Mouse (Mus musculus): ENCODE results near the gene Tmem39a.

Tmem39a gene

GRCm38 (mm10) chr16:38625811-38626369 is 67.4 kb downstream of the Tmem39a start:
- DNase-seq (ENCODE audit: extremely low read depth, insufficient read length, low spot score): no peak

- no peak for DNase-seq (ENCODE audit: extremely low read depth, insufficient read length, low spot score)
Observed at GRCm38 (mm10) chr16:38632147-38632546, 73.6 kb downstream of the Tmem39a start.

DNA sequence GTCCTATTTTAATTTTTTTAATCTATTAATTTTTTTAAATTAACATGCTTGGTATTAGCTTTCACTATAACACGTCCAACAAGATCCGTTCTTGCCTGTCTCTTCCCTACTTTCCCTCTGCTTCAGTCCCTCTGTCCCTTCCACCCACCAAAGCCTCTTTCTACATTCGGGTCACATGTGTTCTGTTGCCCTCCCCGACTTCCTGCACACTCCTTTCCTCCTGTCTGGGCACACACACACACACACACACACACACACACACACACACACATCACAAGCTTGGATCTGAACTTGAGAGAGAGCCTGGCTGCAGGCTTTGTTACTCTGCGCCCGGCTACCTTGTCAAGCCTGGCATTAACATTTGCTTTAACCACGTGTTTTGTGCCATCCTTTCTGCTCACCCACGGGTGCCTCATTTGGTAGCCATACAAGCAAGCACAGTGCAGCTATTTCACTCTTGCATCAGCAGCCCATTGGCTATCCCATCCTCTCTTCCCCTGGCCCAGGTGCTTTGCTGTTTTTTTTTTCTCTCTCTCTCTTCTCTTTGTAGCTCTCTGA is 77.4 kb downstream of the Tmem39a start:
- DNase-seq (ENCODE audit: extremely low read depth, insufficient read length, low spot score): no peak

- no peak for DNase-seq (ENCODE audit: extremely low read depth, insufficient read length, low spot score)
Observed at GRCm38 (mm10) chr16:38636682-38637081, 78.2 kb downstream of the Tmem39a start.

DNA sequence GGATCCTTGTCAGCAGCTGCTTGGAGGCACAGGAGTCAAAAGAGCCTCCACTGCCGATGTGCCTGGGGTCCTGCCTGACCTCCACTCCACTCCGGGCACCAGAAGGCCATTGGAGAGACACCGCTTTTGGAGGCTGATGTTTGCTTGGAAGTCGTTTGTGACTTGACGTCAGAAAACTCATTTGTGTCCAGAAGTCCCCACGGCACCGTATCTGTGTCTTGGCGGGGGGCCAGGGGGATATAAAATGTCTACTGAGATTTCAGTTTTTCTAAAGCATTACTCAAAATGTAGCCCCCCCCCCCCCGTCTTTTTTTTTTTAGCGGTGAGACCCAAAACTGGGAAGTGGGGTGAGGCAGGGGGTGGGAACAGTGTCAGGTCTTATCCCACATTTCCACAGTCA is 78.6 kb downstream of the Tmem39a start:
- no peak for DNase-seq (ENCODE audit: extremely low read depth, insufficient read length, low spot score)

All from 3134 (cell line).